Mouse (Mus musculus) hindbrain, embryonic 12.5 days (tissue): ENCODE measurements at regions not wholly inside any gene's neighbourhood (a gene's known extent, or its start where the extent isn't known, plus 50 kb on each side); places are given as distances from the start of the nearest gene placed in this dataset.
"Not testable (repeated sequence)": the region's sequence is repeated elsewhere in the genome, so short reads cannot be mapped to it uniquely, and the experiment has no call there.

ENCODE experiments used
- ATAC-seq: fragments of 200-750 bp; cut with Nextera tagmentation; 2 replicates; pipeline ENCODE4 v1.8.0; 2017; ENCODE audit warnings: moderate TSS enrichment; ENCODE audit not compliant: low FRiP score
- H3K27ac ChIP-seq: fragments of 300-500 bp; sonication (generic); 2 replicates; pipeline ENCODE4 v1.5.1; 2016; ENCODE audit warnings: mild to moderate bottlenecking
- H3K27me3 ChIP-seq: fragments of 300-500 bp; sonication (generic); 2 replicates; pipeline ENCODE4 v1.6.1; 2016; ENCODE audit warnings: mild to moderate bottlenecking
- H3K36me3 ChIP-seq: fragments of 300-500 bp; sonication (generic); 2 replicates; pipeline ENCODE4 v1.6.1; 2016; ENCODE audit warnings: mild to moderate bottlenecking
- H3K4me1 ChIP-seq: fragments of 300-500 bp; sonication (generic); 2 replicates; pipeline ENCODE4 v1.6.1; 2016
- H3K4me2 ChIP-seq: fragments of 300-500 bp; sonication (generic); replicated peaks from 2 replicates; pipeline ENCODE4 v1.6.1; 2016; ENCODE audit warnings: mild to moderate bottlenecking
- H3K4me3 ChIP-seq: fragments of 300-500 bp; sonication (generic); 2 replicates; pipeline ENCODE4 v1.5.1; 2016; ENCODE audit warnings: mild to moderate bottlenecking
- H3K9ac ChIP-seq: fragments of 300-500 bp; sonication (generic); 2 replicates; pipeline ENCODE4 v1.6.1; 2016; ENCODE audit warnings: mild to moderate bottlenecking, moderate library complexity
- H3K9me3 ChIP-seq: fragments of 300-500 bp; sonication (generic); replicated peaks from 2 replicates; pipeline ENCODE4 v1.6.1; 2016; ENCODE audit warnings: mild to moderate bottlenecking
- WGBS: fragments of 180-500 bp; shearing (Covaris S2); methylation state at CpG from one replicate; pipeline ENCODE4 v1.1.7; 2016; 5-methylcytosine and 5-hydroxymethylcytosine counted together

GRCm38 (mm10) chr12:82056782-82057611 is 112.1 kb upstream of the Sipa1l1 start:
- ATAC-seq, H3K9ac ChIP-seq, H3K27ac ChIP-seq, H3K27me3 ChIP-seq, H3K9me3 ChIP-seq, H3K4me2 ChIP-seq, H3K4me1 ChIP-seq, H3K36me3 ChIP-seq, H3K4me3 ChIP-seq: not testable (repeated sequence)
- WGBS: no CpG with 5 or more reads among the region's 6 CpGs

GRCm38 (mm10) chr12:82064986-82065385 is 104.1 kb upstream of the Sipa1l1 start:
- no peak overlapping the region for H3K27ac ChIP-seq
- H3K36me3 ChIP-seq: no peaks in the 10 kb centered on the region
- H3K4me1 ChIP-seq: no peaks in the 10 kb centered on the region
- H3K9ac ChIP-seq: no peak overlapping the region
- no peak overlapping the region for H3K4me3 ChIP-seq
- WGBS: 94% methylated on average over 4 of the region's 4 CpGs
- H3K9me3 ChIP-seq: 0 out of 2 replicates have a peak, but pooled peaks cover 5% of the 10 kb centered on the region
- no peak for ATAC-seq
- no peaks in the 10 kb centered on the region for H3K27me3 ChIP-seq
- no peak overlapping the region for H3K4me2 ChIP-seq

DNA sequence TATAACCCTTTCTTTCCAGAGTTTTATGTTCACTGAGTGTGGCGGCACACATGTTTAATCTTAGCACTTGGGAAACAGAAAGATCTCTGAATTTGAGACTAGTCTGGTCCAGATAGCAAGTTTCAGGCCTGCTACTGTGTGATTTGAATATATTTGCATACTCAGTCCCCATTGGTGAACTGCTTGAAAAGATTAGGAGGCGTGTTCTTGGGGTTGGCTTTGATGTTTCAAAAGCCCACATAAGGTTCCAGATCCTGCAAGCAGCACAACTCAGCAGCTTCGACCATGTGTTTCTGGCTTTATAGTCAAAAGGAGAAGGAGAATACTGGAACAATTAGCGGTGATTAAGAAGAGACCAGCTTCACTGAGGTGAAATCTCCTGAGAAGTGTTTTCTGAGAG is 102.3 kb upstream of the Sipa1l1 start:
- H3K27me3 ChIP-seq: no peaks in the 10 kb centered on the region
- no peak overlapping the region for H3K9ac ChIP-seq
- H3K27ac ChIP-seq: no peak overlapping the region
- H3K4me1 ChIP-seq: no peaks in the 10 kb centered on the region
- WGBS: 41% methylated on average over 4 of the region's 4 CpGs
- no peak overlapping the region for H3K4me3 ChIP-seq
- ATAC-seq: no peak
- no peak overlapping the region for H3K4me2 ChIP-seq
- H3K9me3 ChIP-seq: 0 out of 2 replicates have a peak, but pooled peaks cover 5% of the 10 kb centered on the region
- no peaks in the 10 kb centered on the region for H3K36me3 ChIP-seq

GRCm38 (mm10) chr12:82069621-82070020 is 99.5 kb upstream of the Sipa1l1 start:
- Histone ChIP-seq H3K4me2 (no peak overlapping the region), H3K4me3 (no peak overlapping the region), H3K9me3 (0 out of 2 replicates have a peak, but pooled peaks cover 5% of the 10 kb centered on the region), H3K36me3 (no peaks in the 10 kb centered on the region), H3K27me3 (no peaks in the 10 kb centered on the region), H3K9ac (no peak overlapping the region), H3K4me1 (no peaks in the 10 kb centered on the region), H3K27ac (no peak overlapping the region)
- WGBS: 92% methylated on average over 9 of the region's 9 CpGs
- ATAC-seq: no peak

- no peak for ATAC-seq
Measured at GRCm38 (mm10) chr12:82072810-82073465, 96.2 kb upstream of the Sipa1l1 start.

DNA sequence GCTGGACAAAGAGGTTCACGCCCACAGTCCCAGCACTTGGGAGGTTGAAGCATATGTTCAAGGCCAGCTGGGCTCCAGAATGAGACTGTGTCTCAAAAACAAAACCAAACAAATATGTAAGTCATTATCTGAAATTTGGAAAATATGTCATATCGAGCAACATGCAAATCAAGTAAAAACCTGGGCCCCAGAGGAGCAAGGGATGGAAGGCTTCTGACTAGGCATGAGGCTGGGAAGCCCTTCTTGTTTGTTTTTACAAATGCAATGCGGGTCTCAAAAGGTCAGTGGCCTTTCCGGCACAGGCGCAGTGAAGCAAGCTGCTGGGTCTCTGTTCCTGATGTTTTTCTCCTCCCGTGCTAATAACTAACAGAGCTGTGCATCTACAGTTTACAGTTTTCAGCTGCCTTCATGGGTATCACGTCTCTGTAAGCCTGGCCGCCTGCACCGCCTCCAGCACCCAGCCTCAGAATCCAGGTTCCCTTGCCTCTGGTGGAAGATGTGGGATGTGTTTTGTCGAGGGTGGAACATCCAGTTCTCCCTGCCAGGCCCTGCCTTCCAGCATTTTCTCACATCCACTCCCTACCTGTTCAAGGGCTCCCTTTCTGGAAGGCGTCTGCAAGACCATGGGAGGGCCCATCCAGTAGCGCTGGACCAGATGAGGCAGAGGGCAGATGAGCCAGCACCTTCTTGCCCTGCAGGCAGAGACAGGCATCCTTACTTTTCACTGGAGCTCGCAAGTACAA is 93.5 kb upstream of the Sipa1l1 start:
- Histone ChIP-seq H3K27me3 (no peaks in the 10 kb centered on the region), H3K36me3 (no peaks in the 10 kb centered on the region), H3K4me2 (no peak overlapping the region), H3K9me3 (no peaks in the 10 kb centered on the region), H3K4me3 (no peak overlapping the region), H3K4me1 (no peaks in the 10 kb centered on the region), H3K27ac (no peak overlapping the region), H3K9ac (no peak overlapping the region)
- 56% methylated on average over 13 of the region's 13 CpGs for WGBS
- ATAC-seq: no peak

More at GRCm38 (mm10) chr12:82072810-82073465, 96.2 kb upstream of the Sipa1l1 start:
- Histone ChIP-seq H3K4me2 (no peak overlapping the region), H3K36me3 (no peaks in the 10 kb centered on the region), H3K27me3 (no peaks in the 10 kb centered on the region), H3K9me3 (0 out of 2 replicates have a peak, but pooled peaks cover 5% of the 10 kb centered on the region), H3K27ac (no peak overlapping the region), H3K9ac (no peak overlapping the region), H3K4me1 (no peaks in the 10 kb centered on the region), H3K4me3 (no peak overlapping the region)
- 68% methylated on average over 13 of the region's 13 CpGs for WGBS

GRCm38 (mm10) chr12:82076766-82077165 is 92.4 kb upstream of the Sipa1l1 start:
- Histone ChIP-seq H3K9me3 (no peaks in the 10 kb centered on the region), H3K9ac (no peak overlapping the region), H3K4me2 (no peak overlapping the region), H3K27ac (no peak overlapping the region), H3K36me3 (no peaks in the 10 kb centered on the region), H3K4me3 (no peak overlapping the region), H3K27me3 (no peaks in the 10 kb centered on the region), H3K4me1 (no peaks in the 10 kb centered on the region)
- no peak for ATAC-seq
- WGBS: 76% methylated on average over 8 of the region's 8 CpGs

DNA sequence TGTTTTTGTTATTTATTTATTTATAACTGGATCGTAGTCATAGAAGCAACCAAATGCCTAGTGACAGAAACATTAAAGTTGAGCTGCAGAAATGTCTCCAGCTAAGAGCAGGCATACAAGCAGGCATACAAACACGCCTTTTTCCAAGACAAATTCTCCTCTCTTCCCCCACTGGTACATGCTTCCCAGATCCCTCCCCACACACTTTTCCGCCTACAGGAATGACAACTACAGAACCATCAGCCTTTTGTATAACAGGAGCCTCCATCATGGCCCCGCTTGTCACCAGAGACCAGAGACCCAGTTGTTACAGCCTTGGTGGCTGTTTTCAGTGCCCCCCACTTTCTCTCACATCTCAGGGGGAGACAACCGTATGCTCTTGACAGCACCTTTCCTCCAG is 91.2 kb upstream of the Sipa1l1 start:
- Histone ChIP-seq H3K4me1 (no peaks in the 10 kb centered on the region), H3K9me3 (no peaks in the 10 kb centered on the region), H3K4me2 (no peak overlapping the region), H3K36me3 (no peaks in the 10 kb centered on the region), H3K4me3 (no peak overlapping the region), H3K27me3 (no peaks in the 10 kb centered on the region), H3K9ac (no peak overlapping the region), H3K27ac (no peak overlapping the region)
- ATAC-seq: no peak
- WGBS: 83% methylated on average over 5 of the region's 5 CpGs

DNA sequence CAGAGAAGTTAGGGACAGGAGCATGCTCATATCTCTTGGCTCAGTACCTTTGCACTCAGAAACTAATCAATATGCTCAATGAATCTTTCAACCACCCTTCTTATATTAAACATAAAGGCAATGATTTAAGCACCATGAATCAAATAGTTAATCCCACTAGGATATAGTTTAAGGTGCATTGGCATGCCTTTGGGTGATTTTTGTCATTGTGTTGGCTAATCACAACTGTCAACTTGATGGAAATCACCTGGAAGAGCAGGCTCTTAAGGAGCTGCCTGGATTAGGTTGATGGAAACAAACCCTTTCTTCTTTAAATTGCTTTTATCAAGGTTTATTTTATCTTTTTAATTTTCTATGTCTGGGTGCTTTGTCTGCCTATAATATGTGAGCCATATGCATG is 90.4 kb upstream of the Sipa1l1 start:
- Histone ChIP-seq H3K9ac (no peak overlapping the region), H3K27ac (no peak overlapping the region), H3K4me3 (no peak overlapping the region), H3K36me3 (no peaks in the 10 kb centered on the region), H3K4me2 (no peak overlapping the region), H3K4me1 (no peaks in the 10 kb centered on the region), H3K27me3 (no peaks in the 10 kb centered on the region), H3K9me3 (no peaks in the 10 kb centered on the region)
- no peak for ATAC-seq

DNA sequence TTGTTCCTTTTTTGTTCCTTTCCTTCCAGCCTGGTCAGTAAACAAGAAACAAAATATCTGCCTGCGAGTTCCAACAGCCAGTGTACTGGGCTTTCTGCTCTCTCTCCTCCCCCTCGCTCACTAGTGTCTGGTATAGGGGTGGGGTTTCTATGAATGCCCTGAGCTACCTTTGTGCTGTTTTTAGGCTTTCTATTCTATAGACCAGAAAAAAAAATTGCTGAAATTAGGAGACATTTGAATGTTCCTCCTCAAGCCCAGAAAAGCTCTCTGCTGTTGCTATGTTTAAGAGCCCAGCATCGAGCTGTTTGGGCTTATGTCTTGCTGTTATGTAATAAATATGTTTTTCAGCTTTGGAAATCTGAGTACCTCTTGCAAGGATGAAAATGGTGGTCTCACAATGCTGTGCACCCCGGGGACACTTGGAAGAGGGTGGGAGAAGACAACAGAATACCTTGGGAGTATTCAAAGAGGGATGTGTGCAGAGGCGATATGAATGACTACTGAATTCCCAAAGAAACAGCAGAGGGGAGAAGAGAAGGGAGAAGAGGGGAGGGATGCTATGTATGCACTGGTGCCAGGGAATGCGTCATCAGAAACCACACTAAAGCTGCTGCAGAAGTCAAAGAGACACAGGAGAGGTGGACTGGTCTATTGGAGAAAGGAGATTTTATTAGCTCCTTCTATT is 88.8 kb upstream of the Sipa1l1 start:
- no peak overlapping the region for H3K27ac ChIP-seq
- no peak overlapping the region for H3K9ac ChIP-seq
- no peak overlapping the region for H3K4me2 ChIP-seq
- no peaks in the 10 kb centered on the region for H3K9me3 ChIP-seq
- H3K4me1 ChIP-seq: no peaks in the 10 kb centered on the region
- H3K36me3 ChIP-seq: no peaks in the 10 kb centered on the region
- no peak for ATAC-seq
- WGBS: 79% methylated on average over 6 of the region's 6 CpGs
- H3K4me3 ChIP-seq: no peak overlapping the region
- H3K27me3 ChIP-seq: no peaks in the 10 kb centered on the region

GRCm38 (mm10) chr12:82082596-82082995 is 86.5 kb upstream of the Sipa1l1 start:
- 91% methylated on average over 4 of the region's 4 CpGs for WGBS
- H3K4me2 ChIP-seq, ATAC-seq, H3K27ac ChIP-seq, H3K9ac ChIP-seq, H3K4me1 ChIP-seq, H3K4me3 ChIP-seq, H3K9me3 ChIP-seq, H3K27me3 ChIP-seq, H3K36me3 ChIP-seq: not testable (repeated sequence)

- H3K4me2 ChIP-seq: no peak overlapping the region
- H3K9ac ChIP-seq: no peak overlapping the region
- H3K4me1 ChIP-seq: no peaks in the 10 kb centered on the region
- H3K4me3 ChIP-seq: no peak overlapping the region
- H3K27ac ChIP-seq: no peak overlapping the region
- no peaks in the 10 kb centered on the region for H3K27me3 ChIP-seq
- no peak for ATAC-seq
- H3K36me3 ChIP-seq: no peaks in the 10 kb centered on the region
- WGBS: 55% methylated on average over 7 of the region's 7 CpGs
- H3K9me3 ChIP-seq: no peaks in the 10 kb centered on the region
Measured at GRCm38 (mm10) chr12:82085771-82086400, 83.2 kb upstream of the Sipa1l1 start.
